Mouse (Mus musculus): ENCODE measurements around the gene Ppp1r1b.

- TF ChIP-seq CTCF (IDR thresholded peaks at IDR 0.05; ENCODE audit: low read depth), result no peak
- no peak for TF ChIP-seq EP300 (IDR thresholded peaks at IDR 0.05; ENCODE audit: low read depth)
Observed at GRCm38 (mm10) chr11:98383261-98384030, 35.2 kb downstream of the Ppp1r1b start, which contains the start of gene Tcap.
